Mouse (Mus musculus) embryonic facial prominence, embryonic 14.5 days (tissue): ENCODE measurements around the gene Zbed3. TPM values are rescaled to one million over a fixed set of nuclear protein-coding genes. Genes with fewer than 3 reads are reported as not detected.

Source experiments
- ATAC-seq: fragments of 200-750 bp; cut with Nextera tagmentation; 2 replicates; pipeline ENCODE4 v1.8.0; 2017; ENCODE audit warnings: low read depth, moderate number of reproducible peaks, moderate TSS enrichment
- DNase-seq: peaks from one replicate; pipeline ENCODE4 v3.0.0-alpha.2; 2015; ENCODE audit warnings: low spot score
- H3K27ac ChIP-seq: fragments of 300-500 bp; sonication (generic); replicated peaks from 2 replicates; pipeline ENCODE4 v1.5.1; 2014; ENCODE audit warnings: low read depth, mild to moderate bottlenecking, low read length, moderate library complexity
- H3K27me3 ChIP-seq: fragments of 300-500 bp; sonication (generic); replicated peaks from 2 replicates; pipeline ENCODE4 v1.6.1; 2014; ENCODE audit warnings: low read length; ENCODE audit not compliant: control insufficient read depth, insufficient read depth
- H3K36me3 ChIP-seq: fragments of 300-500 bp; sonication (generic); 2 replicates; pipeline ENCODE4 v1.6.1; 2014; ENCODE audit warnings: low read length, mixed read lengths; ENCODE audit not compliant: control insufficient read depth, insufficient read depth
- H3K4me1 ChIP-seq: fragments of 300-500 bp; sonication (generic); 2 replicates; pipeline ENCODE4 v1.6.1; 2014; ENCODE audit warnings: antibody characterized with exemption, low read length; ENCODE audit not compliant: control insufficient read depth, insufficient read depth
- H3K4me2 ChIP-seq: fragments of 300-500 bp; sonication (generic); 2 replicates; pipeline ENCODE4 v1.6.1; 2014; ENCODE audit warnings: low read depth, mild to moderate bottlenecking, low read length, moderate library complexity, mixed read lengths
- H3K4me3 ChIP-seq: fragments of 300-500 bp; sonication (generic); 2 replicates; pipeline ENCODE4 v1.5.1; 2014; ENCODE audit warnings: low read depth, mild to moderate bottlenecking, low read length
- H3K9ac ChIP-seq: fragments of 300-500 bp; sonication (generic); 2 replicates; pipeline ENCODE4 v1.6.1; 2014; ENCODE audit warnings: low read depth, mild to moderate bottlenecking, low read length, moderate library complexity, mixed read lengths
- H3K9me3 ChIP-seq: fragments of 300-500 bp; sonication (generic); 2 replicates; pipeline ENCODE4 v1.6.1; 2016; ENCODE audit warnings: low read length; ENCODE audit not compliant: control insufficient read depth
- WGBS: fragments of 180-500 bp; shearing (Covaris S2); extraction: QIAGEN DNeasy Blood & Tissue Kit; methylation state at CpG from one replicate; pipeline ENCODE4 v1.1.7; 2014; 5-methylcytosine and 5-hydroxymethylcytosine counted together
- polyA plus RNA-seq: library from polyadenylated mRNA; unstranded; fragments of >200 nt; fragmentation: Nextera tagmentation; extraction: Ambion mirVana; gene quantifications from 2 replicates; pipeline ENCODE4 v1.2.1, GENCODE M21; 2014

Gene Zbed3
- polyA plus RNA-seq, 1 experiment from 2014 or later, result 48.4 TPM

DNA sequence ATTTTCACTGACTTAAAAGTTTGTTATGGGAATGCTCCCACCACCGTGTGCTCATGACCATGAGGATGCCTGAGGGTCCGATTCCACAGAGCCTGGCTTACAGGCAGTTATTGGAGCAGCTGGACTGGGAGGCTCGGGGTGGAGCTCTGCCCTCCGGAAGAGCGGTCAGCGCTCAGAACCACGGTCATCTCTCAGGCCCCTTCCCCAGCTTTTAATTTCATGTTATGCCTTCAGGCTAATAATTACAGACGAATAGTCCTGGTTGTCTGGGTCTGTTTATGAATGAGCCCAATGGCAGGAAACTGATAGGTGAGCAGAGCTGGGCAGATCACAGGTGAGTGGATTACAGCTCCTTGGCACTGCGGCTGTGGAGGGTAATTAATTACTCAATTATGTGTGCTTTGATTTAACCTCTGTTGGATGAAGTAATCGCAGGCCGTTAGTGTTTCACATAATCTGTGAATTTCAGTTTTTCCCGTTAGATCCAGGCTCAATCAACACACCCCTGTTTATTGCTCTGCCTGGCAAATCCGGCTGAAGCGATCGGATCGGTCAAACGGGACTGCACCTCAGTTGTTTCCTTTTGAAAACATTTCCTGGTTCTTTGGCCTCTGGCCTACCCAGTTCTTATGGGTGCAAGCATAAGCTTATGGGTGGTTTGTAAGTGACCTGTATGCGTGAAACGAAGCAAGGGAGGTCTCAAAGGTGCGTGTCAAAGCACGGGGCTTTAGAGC, 3.4 kb downstream of the Zbed3 start:
- 7% methylated on average over 21 of the region's 21 CpGs for WGBS
- no peaks in the 10 kb centered on the region for H3K27me3 ChIP-seq
- peak overlapping the region; percentile 89 for H3K4me2 ChIP-seq
- no peaks in the 10 kb centered on the region for H3K9me3 ChIP-seq
- H3K4me3 ChIP-seq, result peak overlapping the region; percentile 89
- peaks cover 13% of the 10 kb centered on the region for H3K4me1 ChIP-seq
- peak overlapping the region; percentile 100 for H3K9ac ChIP-seq
- H3K36me3 ChIP-seq, result no peaks in the 10 kb centered on the region; the same call in 1 of the 2 replicates
- peak overlapping the region; percentile 100 for H3K27ac ChIP-seq
- ATAC-seq, result peak; percentile 38; the same call in 1 of the 2 replicates
- DNase-seq, result peak; percentile 67

DNA sequence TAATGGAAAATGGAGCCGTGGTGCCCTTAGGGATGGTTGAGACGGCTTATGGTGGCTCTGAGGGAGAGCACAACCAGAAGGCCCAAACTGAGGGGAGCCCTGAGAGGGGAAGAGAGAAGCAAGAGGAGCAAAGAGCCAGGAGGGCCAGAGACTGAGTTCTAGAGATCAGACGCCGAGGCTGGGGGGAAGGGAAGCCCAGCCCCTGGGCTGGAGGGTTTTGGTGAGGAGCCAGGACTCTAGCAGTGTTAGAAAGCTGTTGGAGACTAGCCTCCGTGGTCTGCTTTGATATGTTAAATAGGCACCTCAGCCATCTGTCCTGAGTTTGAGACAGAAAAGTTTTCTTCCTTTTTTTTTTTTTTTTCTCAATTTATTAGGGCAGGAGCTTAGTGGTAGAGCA, 3.9 kb downstream of the Zbed3 start:
- Histone ChIP-seq H3K27me3 (no peaks in the 10 kb centered on the region), H3K27ac (peak overlapping the region; percentile 100), H3K4me3 (peak overlapping the region; percentile 89), H3K4me2 (peak overlapping the region; percentile 89), H3K9me3 (no peaks in the 10 kb centered on the region), H3K36me3 (no peaks in the 10 kb centered on the region; the same call in 1 of the 2 replicates), H3K4me1 (peaks cover 13% of the 10 kb centered on the region), H3K9ac (peak overlapping the region; percentile 100)
- DNase-seq (peak; percentile 78), ATAC-seq (0 out of 2 replicates have a peak, but pooled peaks have one; percentile 5)
- 3% methylated on average over 5 of the region's 5 CpGs for whole genome bisulfite sequencing

- Histone ChIP-seq H3K36me3 (peaks cover 4% of the 10 kb centered on the region; the same call in 1 of the 2 replicates), H3K4me1 (peaks cover 13% of the 10 kb centered on the region), H3K9me3 (peaks cover 5% of the 10 kb centered on the region; the same call in 1 of the 2 replicates), H3K9ac (no peak overlapping the region), H3K4me2 (no peak overlapping the region), H3K27ac (no peak overlapping the region), H3K27me3 (no peaks in the 10 kb centered on the region), H3K4me3 (no peak overlapping the region)
- peak; percentile 31 for DNase-seq
- no peak for ATAC-seq
- 81% methylated on average over 11 of the region's 11 CpGs for WGBS
Observed at GRCm38 (mm10) chr13:95328767-95329166, 5.4 kb downstream of the Zbed3 start.

GRCm38 (mm10) chr13:95330507-95330906, 7.1 kb downstream of the Zbed3 start:
- 59% methylated on average over 10 of the region's 11 CpGs for WGBS
- H3K36me3 ChIP-seq, result peaks cover 8% of the 10 kb centered on the region; the same call in 1 of the 2 replicates
- no peak overlapping the region for H3K9ac ChIP-seq
- H3K9me3 ChIP-seq, result peaks cover 5% of the 10 kb centered on the region; the same call in 1 of the 2 replicates
- H3K4me2 ChIP-seq, result no peak overlapping the region
- H3K4me1 ChIP-seq, result peaks cover 13% of the 10 kb centered on the region
- ATAC-seq (no peak), DNase-seq (no peak)
- no peak overlapping the region for H3K4me3 ChIP-seq
- no peak overlapping the region for H3K27ac ChIP-seq
- no peaks in the 10 kb centered on the region for H3K27me3 ChIP-seq

- no peaks in the 10 kb centered on the region for H3K27me3 ChIP-seq
- H3K9me3 ChIP-seq, result peaks cover 5% of the 10 kb centered on the region; the same call in 1 of the 2 replicates
- H3K4me3 ChIP-seq, result no peak overlapping the region
- 68% methylated on average over 11 of the region's 11 CpGs for WGBS
- no peak for ATAC-seq
- peaks cover 6% of the 10 kb centered on the region for H3K4me1 ChIP-seq
- no peak overlapping the region for H3K4me2 ChIP-seq
- H3K27ac ChIP-seq, result no peak overlapping the region
- no peak overlapping the region for H3K9ac ChIP-seq
- DNase-seq, result no peak
- H3K36me3 ChIP-seq, result peaks cover 24% of the 10 kb centered on the region
Observed at GRCm38 (mm10) chr13:95332086-95332899, 8.9 kb downstream of the Zbed3 start.

DNA sequence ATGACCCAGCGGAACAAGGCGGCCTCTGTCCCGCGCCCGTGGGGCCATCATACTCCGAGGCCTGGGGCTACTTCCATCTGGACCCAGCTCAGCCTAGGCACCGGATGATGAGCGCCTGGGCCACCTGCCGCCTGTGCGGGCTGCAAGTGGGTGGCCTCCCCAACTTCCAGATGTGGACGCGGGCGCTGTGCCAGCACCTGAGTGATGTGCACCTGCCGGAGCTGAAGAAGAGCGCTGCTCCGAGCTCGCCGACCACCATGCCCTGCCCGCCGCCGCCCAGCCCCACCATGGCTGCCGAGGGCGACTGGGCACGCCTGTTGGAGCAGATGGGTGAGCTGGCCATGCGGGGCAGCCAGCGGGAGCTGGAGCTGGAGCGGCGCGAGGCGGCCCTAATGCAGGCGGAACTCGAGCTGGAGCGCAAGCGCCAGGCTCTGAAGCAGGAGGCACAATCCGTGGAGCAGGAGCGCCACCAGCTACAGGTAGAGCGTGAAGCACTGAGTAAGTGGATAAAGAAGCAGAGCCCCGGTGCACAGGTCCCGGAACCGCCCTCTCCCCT, 12.8 kb downstream of the Zbed3 start:
- no peaks in the 10 kb centered on the region for H3K27me3 ChIP-seq
- H3K4me3 ChIP-seq, result no peak overlapping the region
- H3K27ac ChIP-seq, result no peak overlapping the region
- H3K9me3 ChIP-seq, result peaks cover 5% of the 10 kb centered on the region; the same call in 1 of the 2 replicates
- DNase-seq (no peak), ATAC-seq (no peak)
- H3K4me2 ChIP-seq, result no peak overlapping the region
- H3K9ac ChIP-seq, result no peak overlapping the region
- WGBS, result 63% methylated on average over 38 of the region's 40 CpGs
- no peaks in the 10 kb centered on the region; the same call in 1 of the 2 replicates for H3K4me1 ChIP-seq
- peaks cover 55% of the 10 kb centered on the region for H3K36me3 ChIP-seq

DNA sequence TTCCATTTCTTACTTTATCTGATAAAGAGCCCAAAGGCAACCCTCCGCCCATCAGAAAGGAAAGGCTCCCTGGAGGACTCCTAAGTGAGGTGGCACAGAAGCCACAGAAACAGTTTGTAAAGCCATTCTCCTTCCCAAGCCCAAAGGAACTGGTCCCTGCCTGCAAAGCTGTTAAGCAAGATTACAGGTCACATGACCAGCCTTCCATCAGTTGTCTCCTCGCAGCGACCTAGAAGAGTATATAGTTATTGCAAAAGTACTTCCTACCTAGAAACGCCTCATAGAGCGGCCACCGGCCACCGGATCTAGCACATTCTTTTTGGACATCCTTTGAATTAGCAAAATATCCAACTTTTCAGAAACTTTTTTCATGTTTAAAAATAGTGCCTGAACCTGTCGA, 20.1 kb downstream of the Zbed3 start:
- 87% methylated on average over 8 of the region's 8 CpGs for WGBS
- H3K4me2 ChIP-seq, result no peak overlapping the region
- H3K36me3 ChIP-seq, result peaks cover 22% of the 10 kb centered on the region
- H3K4me3 ChIP-seq, result no peak overlapping the region
- no peaks in the 10 kb centered on the region for H3K27me3 ChIP-seq
- no peak overlapping the region for H3K27ac ChIP-seq
- ATAC-seq (no peak), DNase-seq (no peak)
- no peaks in the 10 kb centered on the region for H3K9me3 ChIP-seq
- H3K4me1 ChIP-seq, result no peaks in the 10 kb centered on the region
- no peak overlapping the region for H3K9ac ChIP-seq

GRCm38 (mm10) chr13:95345869-95346268, 22.5 kb downstream of the Zbed3 start:
- no peak for ATAC-seq
- Histone ChIP-seq H3K4me1 (no peaks in the 10 kb centered on the region), H3K27ac (no peak overlapping the region), H3K9ac (no peak overlapping the region), H3K4me2 (no peak overlapping the region), H3K9me3 (no peaks in the 10 kb centered on the region), H3K4me3 (no peak overlapping the region), H3K27me3 (no peaks in the 10 kb centered on the region), H3K36me3 (peaks cover 15% of the 10 kb centered on the region)
- DNase-seq, result no peak
- WGBS, result 67% methylated on average over 6 of the region's 6 CpGs
